Mouse (Mus musculus): ENCODE measurements at regions not wholly inside any gene's neighbourhood (a gene's known extent, or its start where the extent isn't known, plus 50 kb on each side); places are given as distances from the start of the nearest gene placed in this dataset.

DNA sequence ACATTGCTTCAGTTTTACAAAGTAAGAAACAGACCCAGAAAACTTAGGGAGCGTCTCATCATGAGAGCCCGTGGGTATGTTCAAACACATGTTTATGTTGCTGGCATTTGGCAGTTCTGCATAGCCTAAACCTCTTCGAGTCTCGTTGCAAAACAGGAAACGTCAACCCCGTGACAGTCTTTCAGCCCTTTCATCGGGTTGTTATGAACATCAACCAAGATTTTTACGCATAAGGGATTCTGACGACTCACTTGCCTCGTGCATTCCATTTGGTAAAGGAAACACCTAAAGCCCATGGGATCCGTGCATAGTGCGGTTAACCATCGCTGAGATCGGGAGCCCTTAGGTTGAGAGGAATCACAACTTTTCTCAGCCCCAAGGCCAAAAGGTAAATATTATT lies 115.7 kb downstream of the Gpam start:
- Histone ChIP-seq H3K4me2 (no peak overlapping the region), H3K9me3 (replicated peaks) (no peaks in the 10 kb centered on the region), H3K4me3 (replicated peaks) (no peak overlapping the region), H3K27me3 (no peaks in the 10 kb centered on the region), H3K4me1 (no peaks in the 10 kb centered on the region), H3K36me3 (no peaks in the 10 kb centered on the region), H3K27ac (no peak overlapping the region), H3K9ac (no peak overlapping the region)
- no peak for ATAC-seq (replicated peaks; ENCODE audit: low FRiP score)
- 86% methylated on average over 14 of the region's 14 CpGs for WGBS

DNA sequence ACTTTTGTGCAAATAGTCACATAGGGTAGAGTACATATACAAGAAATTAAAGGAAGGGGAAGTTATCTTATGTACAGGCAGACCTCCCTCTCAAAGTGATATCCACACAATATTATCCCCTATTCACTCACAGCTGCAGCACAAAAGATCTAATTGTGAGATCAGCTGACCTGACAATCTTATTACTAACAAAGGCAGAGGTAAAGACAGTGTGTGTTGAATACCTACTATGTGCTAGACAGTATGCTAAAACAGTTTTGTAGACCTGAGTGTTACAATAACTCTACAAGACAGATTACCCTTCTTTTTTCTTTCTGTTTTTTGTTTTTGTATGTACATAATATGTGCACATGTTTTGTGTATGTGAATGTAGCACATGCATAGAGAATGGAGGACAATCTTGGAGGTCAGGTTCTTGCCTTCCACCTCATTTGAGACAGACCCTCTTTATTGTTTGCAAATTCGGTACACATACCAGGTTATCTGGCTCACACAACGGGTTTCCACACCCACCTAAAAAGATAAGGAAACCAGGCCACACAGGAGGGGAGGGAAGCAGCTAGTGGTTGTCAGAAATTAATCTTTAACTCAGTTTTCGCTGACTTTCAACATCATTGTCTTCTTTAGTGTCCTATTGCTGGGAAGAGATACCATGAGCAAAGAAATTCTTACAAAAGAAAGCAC lies 118.4 kb downstream of the Gpam start:
- Histone ChIP-seq H3K36me3 (no peaks in the 10 kb centered on the region), H3K4me1 (no peaks in the 10 kb centered on the region), H3K27ac (no peak overlapping the region), H3K4me2 (no peak overlapping the region), H3K9ac (no peak overlapping the region), H3K27me3 (no peaks in the 10 kb centered on the region), H3K4me3 (replicated peaks) (no peak overlapping the region), H3K9me3 (replicated peaks) (no peaks in the 10 kb centered on the region)
- WGBS, result 80% methylated on average over 3 of the region's 3 CpGs
- no peak for ATAC-seq (replicated peaks; ENCODE audit: low FRiP score)

DNA sequence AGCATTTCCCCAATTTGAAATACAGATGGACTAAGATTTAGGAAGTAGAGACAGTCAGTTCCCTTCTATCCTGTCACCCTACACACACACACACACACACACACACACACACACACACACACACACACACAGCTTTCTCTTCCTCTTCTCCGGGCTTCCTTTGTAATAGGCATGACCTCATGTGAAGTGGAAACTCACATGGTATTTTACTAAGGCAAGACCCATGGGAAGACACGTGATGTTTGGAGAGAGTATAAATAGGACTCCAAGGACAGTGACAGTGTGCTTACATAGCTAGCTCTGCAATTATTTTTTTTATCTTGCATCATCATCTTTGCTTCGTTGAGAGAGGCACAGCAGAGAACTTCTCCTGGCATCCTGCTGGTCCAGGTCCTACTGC lies 137.1 kb downstream of the Gpam start:
- ATAC-seq (replicated peaks; ENCODE audit: low FRiP score), result no peak
- H3K4me1 ChIP-seq, result no peaks in the 10 kb centered on the region

DNA sequence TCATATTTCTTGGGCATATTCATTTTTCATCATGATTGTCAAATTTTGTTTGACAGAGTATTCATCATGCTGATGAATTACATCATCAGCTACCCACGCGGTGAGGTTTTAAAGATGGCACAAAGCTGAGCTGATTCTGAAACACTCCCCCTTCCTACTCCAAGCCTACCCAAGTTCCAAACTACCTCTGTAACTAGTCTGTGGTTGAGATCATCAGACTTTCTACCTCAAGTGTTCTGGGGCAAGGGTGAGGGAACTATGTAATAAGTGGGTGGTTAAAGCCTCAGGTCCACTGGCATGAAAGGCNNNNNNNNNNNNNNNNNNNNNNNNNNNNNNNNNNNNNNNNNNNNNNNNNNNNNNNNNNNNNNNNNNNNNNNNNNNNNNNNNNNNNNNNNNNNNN lies 142.5 kb downstream of the Gpam start:
- H3K9ac ChIP-seq, result no peak overlapping the region
- no peak for ATAC-seq (replicated peaks; ENCODE audit: low FRiP score)
- H3K4me3 ChIP-seq (replicated peaks), result no peak overlapping the region
- no peak overlapping the region for H3K4me2 ChIP-seq
- H3K36me3 ChIP-seq, result no peaks in the 10 kb centered on the region
- no peak overlapping the region for H3K27ac ChIP-seq
- no peaks in the 10 kb centered on the region for H3K9me3 ChIP-seq (replicated peaks)
- H3K27me3 ChIP-seq, result no peaks in the 10 kb centered on the region
- H3K4me1 ChIP-seq, result no peaks in the 10 kb centered on the region
- WGBS, result 93% methylated on average over 2 of the region's 2 CpGs

More for the DNA sequence above, 137.1 kb downstream of the Gpam start:
- H3K27ac ChIP-seq, result no peak overlapping the region
- no peak overlapping the region for H3K9ac ChIP-seq
- H3K9me3 ChIP-seq (replicated peaks), result no peaks in the 10 kb centered on the region
- H3K36me3 ChIP-seq, result no peaks in the 10 kb centered on the region
- WGBS, result 67% methylated on average over 3 of the region's 3 CpGs
- H3K4me3 ChIP-seq (replicated peaks), result no peak overlapping the region
- no peak overlapping the region for H3K4me2 ChIP-seq
- H3K27me3 ChIP-seq, result no peaks in the 10 kb centered on the region

DNA sequence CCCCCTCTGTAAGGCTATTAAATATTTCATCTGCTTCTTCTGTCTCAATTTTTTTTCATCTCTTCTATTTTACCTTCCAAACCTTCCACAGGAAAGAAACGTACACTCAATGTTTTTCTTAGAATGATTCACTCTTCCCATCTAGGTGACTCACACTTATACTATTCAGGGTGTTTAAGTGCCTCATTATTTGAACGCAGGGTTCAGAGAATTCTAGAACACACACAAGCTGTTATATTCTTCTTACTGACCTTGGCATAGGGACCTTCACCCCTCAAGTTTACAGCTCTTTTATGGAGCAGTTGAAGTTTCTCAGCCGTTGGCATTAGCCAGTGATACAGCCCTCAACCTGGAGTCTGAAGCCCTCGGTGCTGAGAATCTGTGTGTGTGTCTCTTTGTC lies 144.2 kb downstream of the Gpam start:
- H3K27ac ChIP-seq, result no peak overlapping the region
- no peak overlapping the region for H3K4me2 ChIP-seq
- no peaks in the 10 kb centered on the region for H3K9me3 ChIP-seq (replicated peaks)
- H3K27me3 ChIP-seq, result no peaks in the 10 kb centered on the region
- no peak overlapping the region for H3K4me3 ChIP-seq (replicated peaks)
- H3K4me1 ChIP-seq, result no peaks in the 10 kb centered on the region
- H3K36me3 ChIP-seq, result no peaks in the 10 kb centered on the region
- ATAC-seq (replicated peaks; ENCODE audit: low FRiP score), result no peak
- 41% methylated on average over 4 of the region's 4 CpGs for WGBS
- no peak overlapping the region for H3K9ac ChIP-seq

DNA sequence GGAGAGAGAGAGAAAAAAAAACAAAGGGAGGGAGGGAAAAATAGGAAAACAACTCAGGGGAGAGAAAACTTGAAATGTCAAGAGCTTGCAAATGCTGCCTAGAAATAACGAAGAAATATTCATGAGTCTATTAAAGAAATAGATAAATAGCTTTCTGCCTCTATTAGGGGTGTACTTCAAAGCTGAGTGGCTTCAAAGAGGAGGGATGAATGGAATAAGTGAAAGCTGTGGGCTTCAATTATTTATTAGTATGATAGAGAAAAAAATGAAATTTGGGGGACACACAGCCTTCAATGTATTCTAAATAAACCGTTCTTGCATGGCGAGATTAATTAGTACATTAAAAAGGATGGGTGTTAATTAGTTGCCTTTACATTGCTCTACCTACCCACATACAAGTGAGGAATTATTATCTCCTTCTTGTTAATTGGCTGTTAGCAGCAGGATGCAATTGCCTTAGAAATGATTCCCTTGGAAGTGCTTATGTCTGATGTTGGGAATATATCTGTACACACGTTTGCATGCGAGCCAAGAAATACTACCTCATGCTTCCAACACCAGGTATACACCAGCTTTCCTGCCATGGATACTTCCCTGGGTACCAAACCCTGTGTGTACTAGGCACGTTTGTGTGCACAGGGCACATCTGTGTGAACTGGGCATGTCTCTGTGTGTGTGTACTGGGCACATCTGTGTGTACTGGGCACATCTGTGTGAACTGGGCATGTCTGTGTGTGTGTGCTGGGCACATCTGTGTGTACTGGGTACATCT lies 155.4 kb downstream of the Gpam start:
- H3K4me1 ChIP-seq, result no peaks in the 10 kb centered on the region
- no peaks in the 10 kb centered on the region for H3K27me3 ChIP-seq
- no peak overlapping the region for H3K27ac ChIP-seq
- 85% methylated on average over 6 of the region's 6 CpGs for WGBS
- H3K9me3 ChIP-seq (replicated peaks), result no peaks in the 10 kb centered on the region
- no peak for ATAC-seq (replicated peaks; ENCODE audit: low FRiP score)
- H3K36me3 ChIP-seq, result no peaks in the 10 kb centered on the region
- H3K9ac ChIP-seq, result no peak overlapping the region
- H3K4me3 ChIP-seq (replicated peaks), result no peak overlapping the region
- H3K4me2 ChIP-seq, result no peak overlapping the region

DNA sequence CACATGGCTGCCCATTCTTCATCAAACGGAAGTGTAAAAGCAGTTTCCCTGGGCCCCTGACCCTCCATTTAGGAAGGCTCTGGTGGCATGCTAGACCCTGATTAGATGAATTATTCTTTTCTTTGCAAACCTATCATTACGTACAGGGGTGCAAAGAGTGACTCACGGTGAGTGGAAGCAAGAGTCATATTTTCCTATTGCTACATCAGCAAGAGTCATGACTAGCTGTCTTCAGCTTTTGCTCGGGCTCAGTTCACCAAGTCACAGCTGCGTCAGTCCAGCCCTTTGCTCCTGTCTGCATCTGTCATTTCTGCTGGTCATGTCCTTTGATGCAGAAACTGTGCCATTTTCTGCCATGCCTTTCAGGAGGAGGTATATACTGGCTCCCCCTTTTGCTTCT lies 168.7 kb downstream of the Gpam start:
- Histone ChIP-seq H3K4me2 (no peak overlapping the region), H3K27ac (no peak overlapping the region), H3K36me3 (no peaks in the 10 kb centered on the region), H3K4me1 (no peaks in the 10 kb centered on the region), H3K9ac (no peak overlapping the region), H3K9me3 (replicated peaks) (no peaks in the 10 kb centered on the region), H3K27me3 (no peaks in the 10 kb centered on the region), H3K4me3 (replicated peaks) (no peak overlapping the region)
- WGBS, result 79% methylated on average over 5 of the region's 5 CpGs
- ATAC-seq (replicated peaks; ENCODE audit: low FRiP score), result no peak

DNA sequence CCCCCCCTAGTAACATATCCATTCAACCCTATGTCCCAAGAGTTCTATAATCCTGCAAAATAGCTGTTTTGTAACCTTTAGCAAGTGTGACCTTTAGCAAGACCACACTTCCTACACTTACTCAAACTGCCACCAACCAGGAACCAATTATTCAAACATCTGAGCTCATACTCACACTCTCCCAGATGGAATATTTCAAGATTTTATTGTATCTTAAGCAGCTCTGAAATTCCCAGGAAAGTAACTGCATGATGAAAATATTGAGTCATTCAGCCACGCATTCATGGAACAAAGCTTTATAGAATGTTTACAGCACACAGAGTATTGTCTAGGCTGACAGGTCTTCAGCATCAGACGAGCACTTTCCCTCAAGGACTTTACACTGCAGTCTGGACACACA lies 171.9 kb downstream of the Gpam start:
- no peak overlapping the region for H3K9ac ChIP-seq
- no peaks in the 10 kb centered on the region for H3K27me3 ChIP-seq
- no peak for ATAC-seq (replicated peaks; ENCODE audit: low FRiP score)
- no peaks in the 10 kb centered on the region for H3K9me3 ChIP-seq (replicated peaks)
- H3K36me3 ChIP-seq, result no peaks in the 10 kb centered on the region
- no peak overlapping the region for H3K27ac ChIP-seq
- H3K4me3 ChIP-seq (replicated peaks), result no peak overlapping the region
- no peak overlapping the region for H3K4me2 ChIP-seq
- WGBS, result 59% methylated on average over 2 of the region's 2 CpGs
- H3K4me1 ChIP-seq, result no peaks in the 10 kb centered on the region

DNA sequence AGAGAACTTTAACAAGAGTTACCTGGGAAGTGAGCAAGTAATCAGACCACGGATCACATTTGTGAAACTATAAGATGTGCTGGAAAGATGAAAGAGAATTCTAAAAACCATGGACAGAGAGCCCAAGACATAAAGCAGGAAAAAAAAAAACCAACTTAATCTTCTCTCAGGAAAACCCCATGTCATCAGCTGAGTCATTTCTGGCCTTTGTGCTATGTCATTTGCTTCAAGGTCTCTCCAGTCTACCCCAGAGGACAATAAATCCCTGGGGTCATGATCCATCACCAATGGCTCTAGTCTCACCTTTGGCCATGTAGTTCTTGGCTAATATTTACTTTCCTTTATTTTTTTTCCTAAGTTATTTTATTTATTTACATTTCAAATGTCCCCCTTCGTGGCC lies 174.5 kb downstream of the Gpam start:
- no peaks in the 10 kb centered on the region for H3K9me3 ChIP-seq (replicated peaks)

DNA sequence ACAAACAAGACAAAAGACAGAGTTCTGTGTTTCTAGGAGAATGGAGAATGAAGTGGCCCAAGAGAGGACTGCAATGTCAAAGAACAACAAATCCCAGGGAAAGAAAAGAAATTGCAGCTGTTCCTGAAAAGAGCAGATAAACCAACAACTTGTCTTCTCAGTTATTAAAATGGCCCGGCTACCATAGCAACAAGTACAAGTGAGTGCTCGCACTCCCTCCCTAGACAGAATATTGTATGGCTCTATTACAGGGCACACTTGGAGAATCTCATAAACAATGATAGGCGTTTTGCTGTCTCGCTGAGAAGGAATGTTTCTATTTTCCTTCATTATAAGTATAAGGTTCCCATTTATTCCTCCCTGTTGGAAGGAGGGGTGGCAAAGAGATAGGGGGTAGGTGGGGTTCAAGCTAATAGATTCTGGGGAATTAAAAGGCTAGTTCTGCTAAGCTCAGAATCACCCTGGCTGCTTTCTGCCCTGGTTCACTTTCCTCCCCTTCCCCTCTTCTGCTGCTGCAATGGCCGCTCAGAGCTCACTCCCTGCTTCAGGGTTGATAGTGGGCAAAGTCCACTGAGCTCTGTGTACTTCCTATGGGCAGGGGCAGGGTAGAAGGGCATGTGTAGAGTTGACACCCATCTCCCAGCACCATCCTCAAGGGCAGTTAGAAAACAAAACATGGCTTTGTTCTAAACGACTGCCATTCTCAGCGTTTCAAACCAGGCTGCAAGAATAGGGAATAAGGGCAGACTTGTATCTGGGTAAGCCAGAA lies 178.5 kb downstream of the Gpam start:
- no peak overlapping the region for H3K4me3 ChIP-seq (replicated peaks)
- H3K4me2 ChIP-seq, result no peak overlapping the region
- H3K36me3 ChIP-seq, result no peaks in the 10 kb centered on the region
- H3K9ac ChIP-seq, result no peak overlapping the region
- H3K4me1 ChIP-seq, result no peaks in the 10 kb centered on the region
- no peak for ATAC-seq (replicated peaks; ENCODE audit: low FRiP score)
- no peak overlapping the region for H3K27ac ChIP-seq
- no peaks in the 10 kb centered on the region for H3K27me3 ChIP-seq
- WGBS, result 68% methylated on average over 7 of the region's 7 CpGs
- no peaks in the 10 kb centered on the region for H3K9me3 ChIP-seq (replicated peaks)

More for the DNA sequence above, 174.5 kb downstream of the Gpam start:
- no peak overlapping the region for H3K27ac ChIP-seq
- no peaks in the 10 kb centered on the region for H3K36me3 ChIP-seq
- ATAC-seq (replicated peaks; ENCODE audit: low FRiP score), result no peak
- H3K4me1 ChIP-seq, result no peaks in the 10 kb centered on the region
- 74% methylated on average over 2 of the region's 2 CpGs for WGBS
- no peak overlapping the region for H3K9ac ChIP-seq
- no peak overlapping the region for H3K4me3 ChIP-seq (replicated peaks)
- no peak overlapping the region for H3K4me2 ChIP-seq
- H3K27me3 ChIP-seq, result no peaks in the 10 kb centered on the region

DNA sequence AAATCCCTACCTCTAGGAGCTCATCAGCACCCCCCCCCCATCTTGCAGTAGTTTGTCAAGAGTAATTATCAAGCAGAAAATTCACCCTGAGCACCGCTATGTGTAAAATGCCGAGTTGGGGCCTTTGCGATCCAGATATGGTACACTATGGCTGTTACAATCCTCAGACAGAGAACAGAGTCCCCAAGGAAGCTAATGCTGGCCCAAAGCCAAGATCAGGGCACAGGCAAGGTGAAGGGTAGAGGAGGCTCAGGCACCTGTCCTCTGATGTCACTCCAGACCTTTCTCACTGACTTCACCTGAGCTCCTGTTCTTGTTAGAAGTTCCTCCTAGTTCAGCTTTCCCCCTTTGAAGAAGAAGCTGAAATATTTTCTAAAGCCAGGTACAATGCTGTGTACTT lies 179.5 kb downstream of the Gpam start:
- no peak overlapping the region for H3K27ac ChIP-seq
- no peak for ATAC-seq (replicated peaks; ENCODE audit: low FRiP score)
- no peaks in the 10 kb centered on the region for H3K4me1 ChIP-seq
- H3K4me3 ChIP-seq (replicated peaks), result no peak overlapping the region
- H3K9me3 ChIP-seq (replicated peaks), result no peaks in the 10 kb centered on the region
- no peaks in the 10 kb centered on the region for H3K36me3 ChIP-seq
- no peak overlapping the region for H3K4me2 ChIP-seq
- H3K9ac ChIP-seq, result no peak overlapping the region
- 84% methylated on average over 3 of the region's 3 CpGs for WGBS
- no peaks in the 10 kb centered on the region for H3K27me3 ChIP-seq

DNA sequence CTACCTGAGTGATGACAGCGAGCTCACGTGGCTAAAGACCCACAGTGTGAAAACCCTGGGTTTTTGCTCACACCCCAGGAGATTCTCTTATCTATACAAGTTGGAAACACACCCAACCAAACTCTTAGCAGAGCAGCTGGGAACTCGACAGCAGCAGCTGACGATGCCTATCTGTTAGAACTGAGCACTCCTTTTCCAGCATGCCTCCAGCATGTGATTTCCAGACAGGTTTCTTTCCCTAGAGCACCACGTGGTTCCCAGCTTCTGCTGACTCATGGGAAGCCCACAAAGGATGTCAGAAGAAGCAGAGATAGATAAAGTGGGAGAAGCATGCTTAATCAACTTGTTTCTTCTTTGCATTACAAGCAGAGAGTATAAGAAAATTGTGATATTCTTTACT lies 194.5 kb downstream of the Gpam start:
- Histone ChIP-seq H3K27me3 (no peaks in the 10 kb centered on the region), H3K27ac (no peak overlapping the region), H3K4me3 (replicated peaks) (no peak overlapping the region), H3K4me1 (no peaks in the 10 kb centered on the region), H3K9ac (no peak overlapping the region), H3K9me3 (replicated peaks) (no peaks in the 10 kb centered on the region; the same call in 1 of the 2 replicates), H3K4me2 (no peak overlapping the region), H3K36me3 (no peaks in the 10 kb centered on the region)
- ATAC-seq (replicated peaks; ENCODE audit: low FRiP score), result no peak
- 76% methylated on average over 5 of the region's 5 CpGs for WGBS
